Mouse (Mus musculus) kidney, adult 2 months (tissue): ENCODE measurements at regions not wholly inside any gene's neighbourhood (a gene's known extent, or its start where the extent isn't known, plus 50 kb on each side); places are given as distances from the start of the nearest gene placed in this dataset.

Experiments
- DNase-seq: peaks from one replicate; pipeline ENCODE4 v3.0.0; 2021
- H3K27ac ChIP-seq: fragments of 200-500 bp; 2 replicates; pipeline ENCODE4 v1.5.1; 2012; ENCODE audit warnings: low read depth, low read length, control low read depth, inconsistent platforms; ENCODE audit not compliant: insufficient read depth
- H3K27me3 ChIP-seq: fragments of 200-500 bp; replicated peaks from 2 replicates; pipeline ENCODE4 v1.6.1; 2012; ENCODE audit warnings: mild to moderate bottlenecking, moderate library complexity, low read length, inconsistent platforms; ENCODE audit not compliant: control insufficient read depth, insufficient read depth
- H3K36me3 ChIP-seq: fragments of 200-500 bp; 2 replicates; pipeline ENCODE4 v1.6.1; 2012; ENCODE audit warnings: mild to moderate bottlenecking, moderate library complexity, low read length, inconsistent platforms; ENCODE audit not compliant: control insufficient read depth, insufficient read depth
- H3K4me1 ChIP-seq: fragments of 200-500 bp; 2 replicates; pipeline ENCODE4 v1.6.1; 2011; ENCODE audit warnings: low read length; ENCODE audit not compliant: control insufficient read depth, insufficient read depth
- H3K4me3 ChIP-seq: fragments of 200-500 bp; 2 replicates; pipeline ENCODE4 v1.5.1; 2011; ENCODE audit warnings: mild to moderate bottlenecking, low read depth, low read length, control low read depth; ENCODE audit not compliant: insufficient read depth
- CTCF ChIP-seq: fragments of 200-500 bp; conservative IDR thresholded peaks from 2 replicates; pipeline ENCODE4 v1.5.1; 2011; ENCODE audit warnings: low read depth, mild to moderate bottlenecking, control low read depth, low read length, moderate library complexity, mixed read lengths; ENCODE audit not compliant: insufficient read depth, insufficient read length
- POLR2A ChIP-seq: fragments of 200-500 bp; IDR thresholded peaks from one replicate; pipeline ENCODE4 v1.6.1; 2011; ENCODE audit warnings: low read depth, low read length, control low read depth
- WGBS: fragments of 180-500 bp; shearing (Covaris S2); methylation state at CpG from one replicate; pipeline ENCODE4 v1.1.7; 2018; 5-methylcytosine and 5-hydroxymethylcytosine counted together

DNA sequence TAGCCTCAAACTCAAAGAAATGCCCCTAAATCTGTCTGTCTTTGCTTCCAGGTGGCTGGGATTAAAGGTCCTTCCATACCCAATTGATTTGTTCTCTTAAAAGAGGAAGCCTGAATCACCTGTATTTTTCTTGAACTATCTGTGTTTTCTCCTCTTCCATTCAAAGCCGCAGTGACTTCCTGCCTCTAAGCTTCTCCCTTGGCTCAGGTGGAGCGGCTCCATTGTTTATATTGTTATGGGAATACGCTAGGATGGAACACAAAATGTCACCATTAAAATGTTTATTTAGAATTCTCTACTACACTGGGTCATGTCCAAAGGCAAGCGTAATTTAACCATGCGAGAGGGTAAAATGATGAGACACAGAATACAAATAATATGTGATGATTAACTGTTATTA is 118.2 kb upstream of the Krr1 start:
- no peaks in the 10 kb centered on the region for H3K36me3 ChIP-seq
- no peak overlapping the region for H3K27ac ChIP-seq
- TF ChIP-seq CTCF (no peak), POLR2A (no peak)
- no peaks in the 10 kb centered on the region for H3K4me1 ChIP-seq
- H3K27me3 ChIP-seq = no peaks in the 10 kb centered on the region; the same call in 1 of the 2 replicates
- 85% methylated on average over 5 of the region's 5 CpGs for WGBS
- H3K4me3 ChIP-seq = no peak overlapping the region
- DNase-seq = no peak

DNA sequence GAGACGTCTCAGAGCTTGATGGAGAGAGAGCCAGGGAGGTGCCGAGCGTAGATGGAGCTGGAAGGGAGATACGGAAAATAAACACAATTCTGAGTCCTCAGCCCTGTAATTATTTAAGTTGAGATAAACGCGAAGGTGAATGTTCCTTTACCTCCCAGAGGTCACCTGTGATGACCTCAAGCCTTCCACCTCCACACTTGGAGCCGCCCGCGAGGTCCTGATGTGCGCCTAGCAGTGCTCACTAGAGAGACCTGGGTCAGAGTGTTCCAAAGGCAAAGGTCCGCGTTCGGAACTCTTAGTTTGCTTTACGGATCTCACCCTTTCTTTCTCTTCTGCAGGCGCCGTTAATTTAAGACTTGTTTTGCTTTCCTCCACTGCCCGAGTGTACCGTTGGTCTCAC is 117.0 kb upstream of the Krr1 start:
- Histone ChIP-seq H3K4me3 (no peak overlapping the region), H3K27ac (no peak overlapping the region), H3K36me3 (no peaks in the 10 kb centered on the region), H3K27me3 (no peaks in the 10 kb centered on the region; the same call in 1 of the 2 replicates), H3K4me1 (no peaks in the 10 kb centered on the region)
- 82% methylated on average over 18 of the region's 18 CpGs for WGBS
- TF ChIP-seq POLR2A (no peak), CTCF (no peak)
- DNase-seq = no peak

DNA sequence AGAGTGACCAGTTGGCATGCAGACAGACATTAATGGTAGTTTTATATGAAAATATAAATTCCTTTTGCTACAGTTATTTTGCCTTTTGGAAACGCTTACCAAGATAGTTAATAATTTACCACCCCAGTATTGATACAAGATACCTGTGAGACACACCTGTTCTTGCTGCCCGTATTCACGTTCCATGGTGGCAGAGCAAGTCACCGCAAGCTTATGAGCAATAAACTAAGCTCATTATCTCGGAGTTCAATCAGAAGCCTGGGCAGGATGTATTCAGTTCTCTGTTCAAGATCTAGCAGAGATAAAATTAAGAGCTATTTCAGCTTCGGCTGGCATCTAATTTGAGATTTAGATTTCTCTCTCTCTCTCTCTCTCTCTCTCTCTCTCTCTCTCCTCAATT is 114.1 kb upstream of the Krr1 start:
- no peak for TF ChIP-seq CTCF
- TF ChIP-seq POLR2A = no peak
- DNase-seq = no peak
- WGBS = 68% methylated on average over 6 of the region's 6 CpGs
- Histone ChIP-seq H3K4me3 (no peak overlapping the region), H3K36me3 (no peaks in the 10 kb centered on the region), H3K27me3 (no peaks in the 10 kb centered on the region), H3K4me1 (no peaks in the 10 kb centered on the region), H3K27ac (no peak overlapping the region)

DNA sequence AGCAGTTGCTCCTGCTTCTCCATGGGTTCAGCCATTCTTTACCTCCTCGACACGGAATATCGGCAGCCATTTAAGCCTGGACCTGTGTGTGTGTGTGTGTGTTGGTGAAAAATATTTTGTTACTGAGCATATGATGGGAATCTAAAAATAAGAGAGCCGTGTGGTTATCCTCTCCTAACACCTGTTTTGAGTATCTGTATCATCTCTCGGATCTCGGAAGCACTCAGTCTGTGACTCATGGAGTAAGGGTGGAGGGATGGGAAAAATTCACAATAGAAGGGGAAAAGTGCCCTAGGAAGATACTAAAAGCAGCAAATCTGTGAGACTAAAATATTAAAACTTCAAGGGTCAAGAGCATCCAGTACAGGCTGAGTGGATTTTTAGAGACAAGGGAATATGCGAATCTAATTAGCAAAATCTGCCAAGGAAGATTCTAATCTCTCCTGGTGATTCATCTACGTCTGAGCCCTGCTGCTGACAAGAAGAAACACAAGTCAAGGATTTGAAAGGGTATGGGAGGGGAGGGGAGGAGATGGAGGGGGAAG is 107.1 kb upstream of the Krr1 start:
- H3K36me3 ChIP-seq = no peaks in the 10 kb centered on the region
- H3K4me1 ChIP-seq = no peaks in the 10 kb centered on the region
- no peak for TF ChIP-seq POLR2A
- TF ChIP-seq CTCF = no peak
- no peak overlapping the region for H3K4me3 ChIP-seq
- WGBS = 86% methylated on average over 8 of the region's 8 CpGs
- no peak for DNase-seq
- no peaks in the 10 kb centered on the region for H3K27me3 ChIP-seq
- H3K27ac ChIP-seq = no peak overlapping the region

DNA sequence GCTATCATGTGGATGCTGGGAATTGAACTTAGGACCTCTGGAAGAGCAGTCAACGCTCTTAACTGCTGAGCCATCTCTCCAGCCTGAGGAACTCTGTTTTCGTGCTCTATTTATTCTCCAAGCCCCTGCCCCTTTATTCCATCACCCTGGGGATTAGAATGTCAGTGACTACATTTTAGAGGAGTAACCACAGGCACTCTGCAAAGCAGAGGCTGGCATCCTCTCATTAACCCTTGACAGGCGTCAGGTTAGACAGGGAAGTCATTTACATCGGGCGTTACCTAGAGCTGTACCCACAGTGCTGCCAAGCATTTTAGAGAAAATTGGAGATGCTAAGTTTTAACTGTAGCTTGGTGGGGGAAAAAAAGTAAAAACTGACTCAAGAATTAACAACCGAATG is 105.4 kb upstream of the Krr1 start:
- WGBS = 62% methylated on average over 6 of the region's 6 CpGs
- H3K27ac ChIP-seq = no peak overlapping the region
- no peak overlapping the region for H3K4me3 ChIP-seq
- H3K27me3 ChIP-seq = no peaks in the 10 kb centered on the region
- H3K4me1 ChIP-seq = no peaks in the 10 kb centered on the region
- H3K36me3 ChIP-seq = no peaks in the 10 kb centered on the region
- TF ChIP-seq CTCF (no peak), POLR2A (no peak)
- no peak for DNase-seq

DNA sequence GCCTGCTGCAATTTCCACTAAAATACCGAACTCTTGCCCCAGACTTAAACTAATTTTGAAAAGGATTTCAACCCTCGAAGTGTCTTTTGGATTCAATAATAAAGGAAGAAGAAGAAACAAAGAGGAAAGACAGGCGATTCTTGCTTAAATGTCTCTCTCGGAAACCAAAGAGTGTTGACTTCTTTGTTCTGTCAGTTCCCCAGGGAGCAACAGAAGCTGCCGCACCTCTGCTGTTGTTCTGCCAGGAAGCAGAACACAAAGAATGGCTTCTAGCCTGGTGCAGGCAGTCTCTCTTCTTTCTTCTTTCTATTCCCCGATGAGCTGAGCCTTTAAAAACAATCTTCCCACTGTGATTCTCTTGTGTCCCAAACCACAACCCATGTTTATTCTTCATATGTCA is 104.9 kb upstream of the Krr1 start:
- TF ChIP-seq CTCF = no peak
- Histone ChIP-seq H3K36me3 (no peaks in the 10 kb centered on the region), H3K4me3 (no peak overlapping the region), H3K4me1 (no peaks in the 10 kb centered on the region), H3K27me3 (no peaks in the 10 kb centered on the region), H3K27ac (no peak overlapping the region)
- 37% methylated on average over 6 of the region's 6 CpGs for WGBS
- no peak for DNase-seq

DNA sequence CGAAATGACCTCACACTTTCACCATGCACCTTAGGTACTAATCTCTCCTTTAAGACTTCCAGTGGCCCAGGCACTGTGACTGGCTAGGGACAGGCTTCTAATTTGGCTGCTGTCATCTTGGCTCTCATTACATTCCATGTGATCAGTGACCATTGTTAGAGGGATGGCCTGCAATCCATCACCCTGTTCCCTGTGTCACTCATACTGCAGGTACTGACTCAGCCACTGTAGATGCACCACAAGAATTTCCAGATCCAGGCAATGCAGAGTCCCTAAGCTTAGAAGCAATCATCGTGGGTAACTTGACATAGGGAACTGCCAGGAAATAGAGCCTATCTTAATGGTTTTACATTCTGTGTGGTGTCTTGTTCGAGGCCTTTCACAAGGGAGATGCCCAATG is 92.1 kb upstream of the Krr1 start:
- no peak overlapping the region for H3K4me3 ChIP-seq
- H3K4me1 ChIP-seq = peaks cover 5% of the 10 kb centered on the region; the same call in 1 of the 2 replicates
- WGBS = 78% methylated on average over 3 of the region's 3 CpGs
- DNase-seq = no peak
- no peaks in the 10 kb centered on the region for H3K36me3 ChIP-seq
- no peaks in the 10 kb centered on the region for H3K27me3 ChIP-seq
- no peak overlapping the region for H3K27ac ChIP-seq
- TF ChIP-seq CTCF = no peak
- no peak for TF ChIP-seq POLR2A
